Mouse (Mus musculus) midbrain, embryonic 16.5 days (tissue): ENCODE results near the gene A930033H14Rik. TPM values are rescaled to one million over a fixed set of nuclear protein-coding genes. Genes with fewer than 3 reads are reported as not detected.

Source experiments
- ATAC-seq: fragments of 200-750 bp; cut with Nextera tagmentation; 2 replicates; pipeline ENCODE4 v1.8.0; 2017; ENCODE audit warnings: moderate TSS enrichment
- H3K27ac ChIP-seq: fragments of 300-500 bp; sonication (generic); 2 replicates; pipeline ENCODE4 v1.5.1; 2014; ENCODE audit warnings: mild to moderate bottlenecking, low read length, mixed read lengths
- H3K27me3 ChIP-seq: fragments of 300-500 bp; sonication (generic); 2 replicates; pipeline ENCODE4 v1.6.1; 2014; ENCODE audit warnings: low read depth, low read length, mixed read lengths; ENCODE audit not compliant: control insufficient read depth, insufficient read depth
- H3K36me3 ChIP-seq: fragments of 300-500 bp; sonication (generic); 2 replicates; pipeline ENCODE4 v1.6.1; 2014; ENCODE audit warnings: mild to moderate bottlenecking, low read length, moderate library complexity, mixed read lengths; ENCODE audit not compliant: control insufficient read depth, insufficient read depth
- H3K4me1 ChIP-seq: fragments of 300-500 bp; sonication (generic); 2 replicates; pipeline ENCODE4 v1.6.1; 2014; ENCODE audit warnings: mild to moderate bottlenecking, low read length, mixed read lengths; ENCODE audit not compliant: control insufficient read depth, insufficient read depth
- H3K4me2 ChIP-seq: fragments of 300-500 bp; sonication (generic); 2 replicates; pipeline ENCODE4 v1.6.1; 2014; ENCODE audit warnings: mild to moderate bottlenecking, low read length, mixed read lengths
- H3K4me3 ChIP-seq: fragments of 300-500 bp; sonication (generic); 2 replicates; pipeline ENCODE4 v1.5.1; 2014; ENCODE audit warnings: low read depth, mild to moderate bottlenecking, low read length, moderate library complexity, mixed read lengths
- H3K9ac ChIP-seq: fragments of 300-500 bp; sonication (generic); 2 replicates; pipeline ENCODE4 v1.6.1; 2014; ENCODE audit warnings: low read depth, low read length, mixed read lengths
- H3K9me3 ChIP-seq: fragments of 300-500 bp; sonication (generic); replicated peaks from 2 replicates; pipeline ENCODE4 v1.6.1; 2014; ENCODE audit warnings: mild to moderate bottlenecking, low read length, mixed read lengths; ENCODE audit not compliant: control insufficient read depth, poor library complexity, severe bottlenecking
- WGBS: fragments of 180-500 bp; shearing (Covaris S2); extraction: QIAGEN DNeasy Blood & Tissue Kit; methylation state at CpG from one replicate; pipeline ENCODE4 v1.1.7; 2014; 5-methylcytosine and 5-hydroxymethylcytosine counted together
- polyA plus RNA-seq: library from polyadenylated mRNA; unstranded; fragments of >200 nt; fragmentation: Nextera tagmentation; extraction: Ambion mirVana; gene quantifications from 2 replicates; pipeline ENCODE4 v1.2.1, GENCODE M21; 2015

Gene A930033H14Rik
- polyA plus RNA-seq, 1 experiment from 2014 or later: 1.5 TPM

GRCm38 (mm10) chr10:69253075-69253685, 40.3 kb upstream of the A930033H14Rik start:
- no peak overlapping the region for H3K9ac ChIP-seq
- H3K4me3 ChIP-seq: no peak overlapping the region
- H3K9me3 ChIP-seq: no peaks in the 10 kb centered on the region
- 60% methylated on average over 5 of the region's 5 CpGs for WGBS
- peaks cover 12% of the 10 kb centered on the region; the same call in 1 of the 2 replicates for H3K4me1 ChIP-seq
- H3K27ac ChIP-seq: 0 out of 2 replicates have a peak overlapping the region, but pooled peaks have one; percentile 29
- no peaks in the 10 kb centered on the region for H3K27me3 ChIP-seq
- 0 out of 2 replicates have a peak, but pooled peaks have one; percentile 8 for ATAC-seq
- H3K4me2 ChIP-seq: no peak overlapping the region
- peaks cover 4% of the 10 kb centered on the region for H3K36me3 ChIP-seq

- H3K9ac ChIP-seq: no peak overlapping the region
- peaks cover 12% of the 10 kb centered on the region; the same call in 1 of the 2 replicates for H3K4me1 ChIP-seq
- ATAC-seq: no peak
- H3K4me3 ChIP-seq: no peak overlapping the region
- no peak overlapping the region for H3K27ac ChIP-seq
- H3K9me3 ChIP-seq: no peaks in the 10 kb centered on the region
- H3K4me2 ChIP-seq: no peak overlapping the region
- 90% methylated on average over 17 of the region's 17 CpGs for WGBS
- H3K36me3 ChIP-seq: peaks cover 4% of the 10 kb centered on the region
- H3K27me3 ChIP-seq: no peaks in the 10 kb centered on the region
Observed at GRCm38 (mm10) chr10:69252112-69253074, 39.5 kb upstream of the A930033H14Rik start.

GRCm38 (mm10) chr10:69251254-69251653, 38.4 kb upstream of the A930033H14Rik start:
- no peak for ATAC-seq
- no peak overlapping the region for H3K4me3 ChIP-seq
- H3K27me3 ChIP-seq: no peaks in the 10 kb centered on the region
- H3K4me1 ChIP-seq: peaks cover 12% of the 10 kb centered on the region; the same call in 1 of the 2 replicates
- peaks cover 4% of the 10 kb centered on the region for H3K36me3 ChIP-seq
- WGBS: 91% methylated on average over 6 of the region's 6 CpGs
- no peak overlapping the region for H3K9ac ChIP-seq
- no peak overlapping the region for H3K4me2 ChIP-seq
- H3K27ac ChIP-seq: no peak overlapping the region
- H3K9me3 ChIP-seq: no peaks in the 10 kb centered on the region; the same call in 1 of the 2 replicates

- no peak overlapping the region for H3K9ac ChIP-seq
- ATAC-seq: no peak
- no peaks in the 10 kb centered on the region; the same call in 1 of the 2 replicates for H3K9me3 ChIP-seq
- H3K27me3 ChIP-seq: no peaks in the 10 kb centered on the region
- no peak overlapping the region for H3K4me3 ChIP-seq
- no peaks in the 10 kb centered on the region; the same call in 1 of the 2 replicates for H3K4me1 ChIP-seq
- 94% methylated on average over 29 of the region's 29 CpGs for WGBS
- no peak overlapping the region for H3K4me2 ChIP-seq
- no peak overlapping the region for H3K27ac ChIP-seq
- H3K36me3 ChIP-seq: peaks cover 4% of the 10 kb centered on the region
Observed at GRCm38 (mm10) chr10:69248261-69249160, 35.6 kb upstream of the A930033H14Rik start.

- Histone ChIP-seq H3K9ac (no peak overlapping the region), H3K4me2 (no peak overlapping the region), H3K4me1 (no peaks in the 10 kb centered on the region), H3K27ac (no peak overlapping the region), H3K9me3 (no peaks in the 10 kb centered on the region; the same call in 1 of the 2 replicates), H3K36me3 (peaks cover 4% of the 10 kb centered on the region), H3K4me3 (no peak overlapping the region), H3K27me3 (no peaks in the 10 kb centered on the region)
- ATAC-seq: no peak
- WGBS: 98% methylated on average over 7 of the region's 7 CpGs
Observed at GRCm38 (mm10) chr10:69247311-69248033, 34.6 kb upstream of the A930033H14Rik start.

DNA sequence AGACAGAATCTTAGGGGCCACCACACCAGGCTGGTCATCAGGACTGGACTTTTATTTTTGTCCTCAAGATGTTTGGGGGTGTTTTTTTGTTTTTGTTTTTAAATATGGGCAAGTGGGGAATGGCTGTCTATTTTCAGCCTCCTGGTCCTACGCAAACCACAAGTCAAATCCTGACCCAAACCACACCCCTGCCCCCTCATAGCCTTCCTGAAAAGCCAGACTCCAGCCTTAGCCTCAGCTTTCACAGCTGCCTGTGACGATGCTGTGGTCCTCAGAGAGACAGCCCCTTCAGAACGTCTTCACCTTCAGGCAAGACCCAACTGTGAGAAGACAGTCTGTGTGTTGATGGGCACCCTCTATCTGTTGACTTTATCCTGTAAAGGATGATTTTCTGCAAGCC, 33.9 kb upstream of the A930033H14Rik start:
- Histone ChIP-seq H3K4me3 (no peak overlapping the region), H3K4me1 (no peaks in the 10 kb centered on the region), H3K4me2 (no peak overlapping the region), H3K36me3 (peaks cover 4% of the 10 kb centered on the region), H3K9me3 (peaks cover 5% of the 10 kb centered on the region; the same call in 1 of the 2 replicates), H3K27ac (no peak overlapping the region), H3K27me3 (no peaks in the 10 kb centered on the region), H3K9ac (no peak overlapping the region)
- ATAC-seq: no peak
- WGBS: 93% methylated on average over 3 of the region's 3 CpGs

GRCm38 (mm10) chr10:69245906-69246668, 33.2 kb upstream of the A930033H14Rik start:
- WGBS: 92% methylated on average over 10 of the region's 10 CpGs
- H3K9me3 ChIP-seq: peaks cover 5% of the 10 kb centered on the region; the same call in 1 of the 2 replicates
- no peak overlapping the region for H3K27ac ChIP-seq
- H3K4me2 ChIP-seq: no peak overlapping the region
- H3K27me3 ChIP-seq: no peaks in the 10 kb centered on the region
- peaks cover 4% of the 10 kb centered on the region for H3K36me3 ChIP-seq
- no peak overlapping the region for H3K9ac ChIP-seq
- H3K4me1 ChIP-seq: no peaks in the 10 kb centered on the region
- no peak for ATAC-seq
- H3K4me3 ChIP-seq: no peak overlapping the region
